8 mouse cellular contexts compared by ENCODE assay signal in genomic region chr5:121835949-121836691, GRCm38 (mm10). TPM values are rescaled to one million over a fixed set of nuclear protein-coding genes. Genes with fewer than 3 reads are reported as not detected.
DNase-seq lines count a peak whose midpoint lies in the region; ATAC-seq and TF ChIP-seq lines count a peak whose summit lies in the region.

No protein-coding gene starts in this region.

- H3K27me3 ChIP-seq in heart, embryonic 10.5 days (ENCODE audit: insufficient read depth, poor library complexity, severe bottlenecking), result peaks cover 8% of the 10 kb centered on the region; the same call in 1 of the 2 replicates
- no peaks in the 10 kb centered on the region for H3K27me3 ChIP-seq in stomach, postnatal 0 days (ENCODE audit: control insufficient read depth, insufficient read depth, low read length)

- peak overlapping the region; percentile 81 for H3K9ac ChIP-seq in stomach, postnatal 0 days (ENCODE audit: low read length)

- 0 out of 2 replicates have a peak, but pooled peaks cover 8% of the 10 kb centered on the region for H3K36me3 ChIP-seq in heart, embryonic 10.5 days
- H3K36me3 ChIP-seq in stomach, postnatal 0 days (ENCODE audit: control insufficient read depth, insufficient read depth, low read length), result no peaks in the 10 kb centered on the region

- H3K4me1 ChIP-seq in heart, embryonic 10.5 days, result peaks cover 77% of the 10 kb centered on the region
- peaks cover 10% of the 10 kb centered on the region for H3K4me1 ChIP-seq in stomach, postnatal 0 days (replicated peaks; ENCODE audit: control insufficient read depth, insufficient read depth)

- no peak for TF ChIP-seq CTCF in stomach, postnatal 0 days (IDR thresholded peaks at IDR 0.05; ENCODE audit: low read depth)

- ATAC-seq in megakaryocyte progenitor cell, adult 5-6 weeks (replicated peaks; ENCODE audit: poor library complexity), result peak; percentile 16
- ATAC-seq in stomach, postnatal 0 days (ENCODE audit: low FRiP score, low TSS enrichment), result no peak

- peak overlapping the region; percentile 91 for H3K4me3 ChIP-seq in heart, embryonic 10.5 days
- H3K4me3 ChIP-seq in stomach, postnatal 0 days (ENCODE audit: low read depth, low read length), result peak overlapping the region; percentile 74

- TF ChIP-seq EP300 in stomach, postnatal 0 days (optimal IDR thresholded peaks at IDR 0.05), result no peak

- H3K9me3 ChIP-seq in heart, embryonic 10.5 days, result no peaks in the 10 kb centered on the region
- no peaks in the 10 kb centered on the region for H3K9me3 ChIP-seq in stomach, postnatal 0 days (ENCODE audit: control insufficient read depth, low read length)

- under 1% methylated on average over 51 of the region's 51 CpGs for WGBS in heart, embryonic 10.5 days
- WGBS in stomach, postnatal 0 days, result under 1% methylated on average over 41 of the region's 51 CpGs

- H3K4me2 ChIP-seq in stomach, postnatal 0 days (replicated peaks; ENCODE audit: low read depth), result peak overlapping the region; percentile 80

- peak; percentile 73 to 80 for DNase-seq in lung, adult 18-20 months
- no peak for DNase-seq in lung, postnatal 14 days
- DNase-seq in brain, adult 2 months (ENCODE audit: low read depth, low spot score), result peak; percentile 63
- DNase-seq in heart, embryonic 10.5 days (ENCODE audit: low spot score), result no peak
- DNase-seq in kidney, postnatal 36 days, result peak; percentile 43 to 46
- no peak for DNase-seq in stomach, postnatal 0 days (ENCODE audit: low spot score)
- DNase-seq in frontal cortex, postnatal 25 days (ENCODE audit: low spot score in 2 of 2), result no peak

- H3K27ac ChIP-seq in heart, embryonic 10.5 days, result peak overlapping the region; percentile 94
- peak overlapping the region; percentile 91 for H3K27ac ChIP-seq in stomach, postnatal 0 days (replicated peaks)

RNA-seq across cellular contexts. Expression of gene Sh2b3, which starts 1.3 kb away (rescaled TPM):
- 15.3 and 18.2 TPM in 2 replicates for polyA plus RNA-seq in heart, embryonic 10.5 days (2016; fragmentation: Nextera tagmentation; extraction: Ambion mirVana)
- total RNA-seq in megakaryocyte progenitor cell, adult 5-6 weeks (2015), result 28.2 and 31.7 TPM in 2 replicates
- total RNA-seq in megakaryocyte progenitor cell, adult 5-6 weeks (2017), result 13.5 and 13.6 TPM in 2 replicates
- polyA plus RNA-seq in stomach, postnatal 0 days (2015; fragmentation: Nextera tagmentation; extraction: Ambion mirVana), result 7.9 and 8.6 TPM in 2 replicates

RNA-seq across cellular contexts. Expression of gene Pheta1, which starts 12.7 kb away (rescaled TPM):
- 20.1 and 32.4 TPM in 2 replicates for polyA plus RNA-seq in heart, embryonic 10.5 days (2016; fragmentation: Nextera tagmentation; extraction: Ambion mirVana)
- total RNA-seq in megakaryocyte progenitor cell, adult 5-6 weeks (2015), result 0.35 and 1.7 TPM in 2 replicates
- total RNA-seq in megakaryocyte progenitor cell, adult 5-6 weeks (2017), result 1.6 and 2.4 TPM in 2 replicates
- 24.3 and 26.7 TPM in 2 replicates for polyA plus RNA-seq in stomach, postnatal 0 days (2015; fragmentation: Nextera tagmentation; extraction: Ambion mirVana)

Comparison
In these comparisons a context has a peak if more than half of its experiments do, and no peak if none do; other contexts are left out.
1. DNase-seq: peak in lung, adult 18-20 months (2 of 2), brain, adult 2 months (single experiment) and kidney, postnatal 36 days (2 of 2); none in lung, postnatal 14 days (single experiment), heart, embryonic 10.5 days (single experiment), stomach, postnatal 0 days (single experiment) and frontal cortex, postnatal 25 days (0 of 2).